Mouse (Mus musculus): ENCODE data around the gene Utp14a. TPM values are rescaled to one million over a fixed set of nuclear protein-coding genes. Genes with fewer than 3 reads are reported as not detected.
"Not testable (repeated sequence)": the region's sequence is repeated elsewhere in the genome, so short reads cannot be mapped to it uniquely, and the experiment has no call there.

Gene Utp14a
- polyA plus RNA-seq (2017; shearing (Covaris generic)): 10 to 100 TPM; 32.1 to 33.6 TPM

GRCm38 (mm10) chrX:48256468-48257007 is at the start of gene Utp14a:
Gene Utp14a (plus strand): TSS chrX:48256862.
- ATAC-seq: peak; percentile 97

GRCm38 (mm10) chrX:48207761-48208487 is 48.7 kb upstream of the Utp14a start:
- ATAC-seq: peak; percentile 35

GRCm38 (mm10) chrX:48208519-48209185 is 48.0 kb upstream of the Utp14a start, which contains the start of gene Zdhhc9:
Gene Zdhhc9 (minus strand): TSS chrX:48208878.
- ATAC-seq: peak; percentile 98

- not testable (repeated sequence) for ATAC-seq
Observed at GRCm38 (mm10) chrX:48209746-48210145, 46.9 kb upstream of the Utp14a start.

GRCm38 (mm10) chrX:48219468-48219867 is 37.2 kb upstream of the Utp14a start:
- no peak for ATAC-seq

- no peak for ATAC-seq
Observed at GRCm38 (mm10) chrX:48222706-48223105, 34.0 kb upstream of the Utp14a start.

- ATAC-seq: no peak
Observed at GRCm38 (mm10) chrX:48226225-48226624, 30.4 kb upstream of the Utp14a start.

GRCm38 (mm10) chrX:48234417-48234816 is 22.2 kb upstream of the Utp14a start:
- ATAC-seq: peak; percentile 100

- ATAC-seq: peak; percentile 55
Observed at GRCm38 (mm10) chrX:48255830-48256428, 733 bp upstream of the Utp14a start.

- no peak for ATAC-seq
Observed at GRCm38 (mm10) chrX:48257011-48257410, 349 bp downstream of the Utp14a start.

GRCm38 (mm10) chrX:48271671-48272070 is 15.0 kb downstream of the Utp14a start:
- no peak for ATAC-seq

- ATAC-seq: no peak
Observed at GRCm38 (mm10) chrX:48274634-48275033, 18.0 kb downstream of the Utp14a start.

- peak; percentile 80 for ATAC-seq
Observed at GRCm38 (mm10) chrX:48278103-48278502, 21.4 kb downstream of the Utp14a start.

GRCm38 (mm10) chrX:48284386-48285005 is 27.8 kb downstream of the Utp14a start:
- ATAC-seq: peak; percentile 73

GRCm38 (mm10) chrX:48285006-48285650 is 28.5 kb downstream of the Utp14a start:
- peak; percentile 46 for ATAC-seq

- peak; percentile 19 for ATAC-seq
Observed at GRCm38 (mm10) chrX:48285651-48286021, 29.0 kb downstream of the Utp14a start.

GRCm38 (mm10) chrX:48286488-48286887 is 29.8 kb downstream of the Utp14a start:
- ATAC-seq: no peak

GRCm38 (mm10) chrX:48288008-48288407 is 31.3 kb downstream of the Utp14a start:
- ATAC-seq: no peak

- ATAC-seq: no peak
Observed at GRCm38 (mm10) chrX:48291413-48291812, 34.8 kb downstream of the Utp14a start.

GRCm38 (mm10) chrX:48305356-48305755 is 48.7 kb downstream of the Utp14a start:
- no peak for ATAC-seq

GRCm38 (mm10) chrX:48310706-48311517 is 54.2 kb downstream of the Utp14a start:
- ATAC-seq: peak; percentile 41
